Mouse (Mus musculus): ENCODE measurements around the gene Nfe2l3. TPM values are rescaled to one million over a fixed set of nuclear protein-coding genes. Genes with fewer than 3 reads are reported as not detected.
"Not testable (repeated sequence)": the region's sequence is repeated elsewhere in the genome, so short reads cannot be mapped to it uniquely, and the experiment has no call there.

Gene Nfe2l3
- 4.0 and 5.0 TPM in 2 replicates for polyA plus RNA-seq (2015; fragmentation: Nextera tagmentation; extraction: Ambion mirVana)

GRCm38 (mm10) chr6:51432535-51433397, at the start of gene Nfe2l3:
TSS of gene Nfe2l3 (plus strand) at chr6:51432670.
- Histone ChIP-seq H3K36me3 (ENCODE audit: insufficient read depth, low read length) (no peaks in the 10 kb centered on the region), H3K9me3 (replicated peaks; ENCODE audit: low read length) (no peaks in the 10 kb centered on the region), H3K4me2 (ENCODE audit: low read length) (peak within 1 kb of the TSS; percentile 89), H3K9ac (ENCODE audit: low read depth, low read length) (peak within 1 kb of the TSS; percentile 57), H3K27ac (no peak within 1 kb of the TSS), H3K27me3 (ENCODE audit: insufficient read depth, low read length) (peaks cover 8% of the 10 kb centered on the region; the same call in 1 of the 2 replicates), H3K4me3 (replicated peaks; ENCODE audit: low read depth, low read length) (peak within 1 kb of the TSS; percentile 44), H3K4me1 (replicated peaks; ENCODE audit: insufficient read depth, low read length) (0 out of 2 replicates have a peak, but pooled peaks cover 4% of the 10 kb centered on the region)
- ATAC-seq (replicated peaks; ENCODE audit: low FRiP score, low read depth): peak; percentile 88
- peak; percentile 72 for DNase-seq (ENCODE audit: low spot score)
- WGBS: under 1% methylated on average over 65 of the region's 74 CpGs
- no peak for TF ChIP-seq CTCF (IDR thresholded peaks at IDR 0.05; ENCODE audit: low read depth)

- Histone ChIP-seq H3K9ac (ENCODE audit: low read depth, low read length) (0 out of 2 replicates have a peak overlapping the region, but pooled peaks have one; percentile 18), H3K4me3 (replicated peaks; ENCODE audit: low read depth, low read length) (peak overlapping the region; percentile 7; the same call in 1 of the 2 replicates), H3K4me2 (ENCODE audit: low read length) (peak overlapping the region; percentile 42), H3K27me3 (ENCODE audit: insufficient read depth, low read length) (no peaks in the 10 kb centered on the region), H3K4me1 (replicated peaks; ENCODE audit: insufficient read depth, low read length) (no peaks in the 10 kb centered on the region), H3K27ac (no peak overlapping the region), H3K36me3 (ENCODE audit: insufficient read depth, low read length) (no peaks in the 10 kb centered on the region), H3K9me3 (replicated peaks; ENCODE audit: low read length) (no peaks in the 10 kb centered on the region)
- WGBS: 13% methylated on average over 26 of the region's 26 CpGs
- DNase-seq (ENCODE audit: low spot score): peak; percentile 95
- peak; percentile 85 for TF ChIP-seq CTCF (IDR thresholded peaks at IDR 0.05; ENCODE audit: low read depth)
- ATAC-seq (replicated peaks; ENCODE audit: low FRiP score, low read depth): no peak
Measured at GRCm38 (mm10) chr6:51383769-51384755, 48.4 kb upstream of the Nfe2l3 start.

DNA sequence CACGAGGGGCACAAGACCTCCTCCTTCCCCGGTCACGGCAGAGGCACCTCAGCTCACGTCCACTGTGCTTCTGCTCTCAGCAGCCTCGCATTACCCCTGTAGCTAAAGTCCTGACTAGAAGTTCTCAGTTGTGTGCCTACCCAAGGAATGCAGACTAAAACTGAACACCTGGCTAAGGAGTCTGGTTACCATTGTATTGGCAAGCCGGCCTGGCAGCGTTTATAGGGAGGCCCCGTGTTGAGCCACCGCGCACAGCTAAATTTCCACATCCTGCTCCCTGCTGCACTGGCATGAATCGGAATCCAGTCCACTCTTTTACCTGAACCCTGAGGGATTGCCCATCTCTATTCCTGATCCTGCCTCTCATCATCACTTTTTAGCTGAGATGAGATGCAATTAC, 42.0 kb upstream of the Nfe2l3 start:
- WGBS: 42% methylated on average over 11 of the region's 11 CpGs
- H3K4me2 ChIP-seq (ENCODE audit: low read length): no peak overlapping the region
- H3K9ac ChIP-seq (ENCODE audit: low read depth, low read length): no peak overlapping the region
- TF ChIP-seq CTCF (IDR thresholded peaks at IDR 0.05; ENCODE audit: low read depth): no peak
- DNase-seq (ENCODE audit: low spot score) (peak; percentile 16), ATAC-seq (replicated peaks; ENCODE audit: low FRiP score, low read depth) (no peak)
- H3K27me3 ChIP-seq (ENCODE audit: insufficient read depth, low read length): no peaks in the 10 kb centered on the region
- peaks cover 9% of the 10 kb centered on the region; the same call in 1 of the 2 replicates for H3K4me1 ChIP-seq (replicated peaks; ENCODE audit: insufficient read depth, low read length)
- no peak overlapping the region for H3K27ac ChIP-seq
- H3K4me3 ChIP-seq (replicated peaks; ENCODE audit: low read depth, low read length): no peak overlapping the region
- no peaks in the 10 kb centered on the region for H3K9me3 ChIP-seq (replicated peaks; ENCODE audit: low read length)
- no peaks in the 10 kb centered on the region for H3K36me3 ChIP-seq (ENCODE audit: insufficient read depth, low read length)

- H3K9ac ChIP-seq (ENCODE audit: low read depth, low read length): no peak overlapping the region
- H3K36me3 ChIP-seq (ENCODE audit: insufficient read depth, low read length): no peaks in the 10 kb centered on the region
- H3K4me3 ChIP-seq (replicated peaks; ENCODE audit: low read depth, low read length): no peak overlapping the region
- no peak for ATAC-seq (replicated peaks; ENCODE audit: low FRiP score, low read depth)
- no peak overlapping the region for H3K4me2 ChIP-seq (ENCODE audit: low read length)
- no peak for TF ChIP-seq CTCF (IDR thresholded peaks at IDR 0.05; ENCODE audit: low read depth)
- H3K27ac ChIP-seq: no peak overlapping the region; the same call in 1 of the 2 replicates
- no peaks in the 10 kb centered on the region for H3K9me3 ChIP-seq (replicated peaks; ENCODE audit: low read length)
- H3K4me1 ChIP-seq (replicated peaks; ENCODE audit: insufficient read depth, low read length): peaks cover 9% of the 10 kb centered on the region; the same call in 1 of the 2 replicates
- DNase-seq (ENCODE audit: low spot score): no peak
- H3K27me3 ChIP-seq (ENCODE audit: insufficient read depth, low read length): no peaks in the 10 kb centered on the region
- WGBS: 22% methylated on average over 13 of the region's 13 CpGs
Measured at GRCm38 (mm10) chr6:51391816-51392490, 40.5 kb upstream of the Nfe2l3 start.

DNA sequence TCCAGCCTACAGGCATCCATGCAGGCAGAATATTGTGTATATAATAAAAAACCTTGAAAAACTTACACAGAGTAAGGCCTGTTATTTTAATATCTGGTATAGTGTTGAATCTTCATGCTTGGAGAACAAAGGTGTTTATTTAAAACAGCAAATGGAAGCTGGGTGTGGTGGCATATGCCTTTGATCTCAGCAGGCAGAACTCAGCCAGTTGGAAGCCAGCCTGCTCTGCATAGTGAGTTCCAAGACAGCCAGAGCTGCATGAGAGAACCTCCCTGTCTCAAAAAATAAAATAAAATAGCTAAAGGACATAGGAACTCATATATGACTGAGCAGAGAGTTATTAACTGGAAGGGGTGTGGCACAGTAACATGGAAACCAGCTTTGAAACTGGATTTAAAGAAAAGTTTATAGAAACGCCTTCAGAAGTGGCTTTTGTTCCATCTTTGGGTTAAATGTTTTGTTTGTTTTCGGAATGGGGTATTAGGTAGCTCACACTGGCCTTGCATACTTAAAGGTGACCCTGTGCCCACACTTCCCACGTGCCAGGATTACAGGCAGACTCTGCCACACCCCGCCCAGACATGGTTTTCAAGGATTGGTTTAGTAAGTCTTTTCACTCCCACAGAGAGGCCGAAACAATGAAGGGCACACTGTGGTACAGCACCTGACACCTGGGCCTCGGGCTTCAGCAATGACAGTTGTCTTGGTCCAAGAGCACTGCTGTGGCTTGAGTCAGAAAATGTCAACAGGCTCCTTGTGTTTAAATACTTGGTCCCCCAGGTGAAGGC, 38.9 kb upstream of the Nfe2l3 start:
- Histone ChIP-seq H3K9me3 (replicated peaks; ENCODE audit: low read length) (no peaks in the 10 kb centered on the region), H3K9ac (ENCODE audit: low read depth, low read length) (no peak overlapping the region), H3K4me3 (replicated peaks; ENCODE audit: low read depth, low read length) (no peak overlapping the region), H3K27ac (no peak overlapping the region), H3K4me2 (ENCODE audit: low read length) (no peak overlapping the region), H3K36me3 (ENCODE audit: insufficient read depth, low read length) (no peaks in the 10 kb centered on the region), H3K27me3 (ENCODE audit: insufficient read depth, low read length) (no peaks in the 10 kb centered on the region), H3K4me1 (replicated peaks; ENCODE audit: insufficient read depth, low read length) (peaks cover 9% of the 10 kb centered on the region; the same call in 1 of the 2 replicates)
- no peak for TF ChIP-seq CTCF (IDR thresholded peaks at IDR 0.05; ENCODE audit: low read depth)
- ATAC-seq (replicated peaks; ENCODE audit: low FRiP score, low read depth) (no peak), DNase-seq (ENCODE audit: low spot score) (no peak)
- WGBS: 55% methylated on average over 6 of the region's 6 CpGs

DNA sequence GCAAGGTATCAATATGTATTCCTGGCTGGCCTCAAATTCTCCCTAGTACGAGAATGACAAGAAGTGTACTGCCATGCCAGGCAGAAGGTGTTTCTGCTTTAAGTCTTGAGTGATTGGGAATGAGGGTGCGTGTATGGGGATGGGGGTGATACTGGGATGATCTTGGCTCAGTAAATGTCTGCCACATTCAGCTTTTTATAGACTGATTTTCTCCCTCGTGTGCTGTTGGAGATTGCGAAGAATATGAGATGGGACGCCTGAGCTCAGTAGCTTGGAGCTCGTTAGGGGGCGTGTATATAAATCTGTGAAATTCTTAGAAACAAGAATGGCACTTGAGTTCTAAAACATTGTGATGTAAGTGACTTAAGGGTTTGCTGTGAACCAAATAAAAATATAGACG, 38.1 kb upstream of the Nfe2l3 start:
- H3K36me3 ChIP-seq (ENCODE audit: insufficient read depth, low read length); DNase-seq (ENCODE audit: low spot score); H3K27ac ChIP-seq; H3K4me2 ChIP-seq (ENCODE audit: low read length); H3K9me3 ChIP-seq (replicated peaks; ENCODE audit: low read length); H3K4me3 ChIP-seq (replicated peaks; ENCODE audit: low read depth, low read length); H3K9ac ChIP-seq (ENCODE audit: low read depth, low read length); ATAC-seq (replicated peaks; ENCODE audit: low FRiP score, low read depth); H3K27me3 ChIP-seq (ENCODE audit: insufficient read depth, low read length): not testable (repeated sequence)
- H3K4me1 ChIP-seq (replicated peaks; ENCODE audit: insufficient read depth, low read length): peaks cover 14% of the 10 kb centered on the region; the same call in 1 of the 2 replicates
- 87% methylated on average over 8 of the region's 8 CpGs for WGBS

- WGBS: 85% methylated on average over 3 of the region's 3 CpGs
- not testable (repeated sequence) for H3K36me3 ChIP-seq (ENCODE audit: insufficient read depth, low read length); H3K27me3 ChIP-seq (ENCODE audit: insufficient read depth, low read length); H3K27ac ChIP-seq; H3K9ac ChIP-seq (ENCODE audit: low read depth, low read length); ATAC-seq (replicated peaks; ENCODE audit: low FRiP score, low read depth); DNase-seq (ENCODE audit: low spot score); H3K9me3 ChIP-seq (replicated peaks; ENCODE audit: low read length); H3K4me3 ChIP-seq (replicated peaks; ENCODE audit: low read depth, low read length); H3K4me2 ChIP-seq (ENCODE audit: low read length)
- peaks cover 14% of the 10 kb centered on the region; the same call in 1 of the 2 replicates for H3K4me1 ChIP-seq (replicated peaks; ENCODE audit: insufficient read depth, low read length)
Measured at GRCm38 (mm10) chr6:51394963-51395362, 37.5 kb upstream of the Nfe2l3 start.
